Mouse (Mus musculus): ENCODE data around the gene 9530068E07Rik. TPM values are rescaled to one million over a fixed set of nuclear protein-coding genes. Genes with fewer than 3 reads are reported as not detected.
A peak's percentile ranks its signal among the peaks of the same experiment; 100 is the strongest.
"Not testable (repeated sequence)": the region's sequence is repeated elsewhere in the genome, so short reads cannot be mapped to it uniquely, and the experiment has no call there.

Gene 9530068E07Rik
- 122 and 143 TPM in 2 replicates for polyA plus RNA-seq (2014; fragmentation: Nextera tagmentation; extraction: Ambion mirVana)

GRCm38 (mm10) chr11:52395940-52396596 is at the start of gene 9530068E07Rik:
Gene 9530068E07Rik (plus strand): TSS chr11:52396428.
- Histone ChIP-seq H3K27me3 (ENCODE audit: control insufficient read depth, insufficient read depth, low read length) (no peaks in the 10 kb centered on the region), H3K27ac (ENCODE audit: low read depth, low read length) (peak within 1 kb of the TSS; percentile 90), H3K9ac (replicated peaks; ENCODE audit: low read depth, low read length) (peak within 1 kb of the TSS; percentile 95), H3K9me3 (ENCODE audit: control insufficient read depth, low read length) (no peaks in the 10 kb centered on the region), H3K36me3 (ENCODE audit: control insufficient read depth, insufficient read depth, low read length) (no peaks in the 10 kb centered on the region), H3K4me1 (ENCODE audit: control insufficient read depth, insufficient read depth, low read length) (0 out of 2 replicates have a peak, but pooled peaks cover 2% of the 10 kb centered on the region), H3K4me2 (ENCODE audit: low read depth, low read length) (peak within 1 kb of the TSS; percentile 54), H3K4me3 (ENCODE audit: low read depth, low read length) (peak within 1 kb of the TSS; percentile 92)
- peak; percentile 95 for ATAC-seq (ENCODE audit: low read depth)
- WGBS = 1% methylated on average over 38 of the region's 38 CpGs

GRCm38 (mm10) chr11:52346635-52347005 is 49.6 kb upstream of the 9530068E07Rik start:
- H3K27ac ChIP-seq (ENCODE audit: low read depth, low read length) = no peak overlapping the region; the same call in 1 of the 2 replicates
- no peaks in the 10 kb centered on the region for H3K27me3 ChIP-seq (ENCODE audit: control insufficient read depth, insufficient read depth, low read length)
- no peaks in the 10 kb centered on the region for H3K4me1 ChIP-seq (ENCODE audit: control insufficient read depth, insufficient read depth, low read length)
- no peaks in the 10 kb centered on the region for H3K36me3 ChIP-seq (ENCODE audit: control insufficient read depth, insufficient read depth, low read length)
- 4% methylated on average over 12 of the region's 12 CpGs for WGBS
- H3K9me3 ChIP-seq (ENCODE audit: control insufficient read depth, low read length) = no peaks in the 10 kb centered on the region
- H3K4me3 ChIP-seq (ENCODE audit: low read depth, low read length) = peak overlapping the region; percentile 6
- no peak overlapping the region for H3K9ac ChIP-seq (replicated peaks; ENCODE audit: low read depth, low read length)
- ATAC-seq (ENCODE audit: low read depth) = peak; percentile 57; the same call in 1 of the 2 replicates
- peak overlapping the region; percentile 35 for H3K4me2 ChIP-seq (ENCODE audit: low read depth, low read length)

GRCm38 (mm10) chr11:52348156-52348555 is 48.1 kb upstream of the 9530068E07Rik start:
- no peak overlapping the region for H3K4me2 ChIP-seq (ENCODE audit: low read depth, low read length)
- no peak overlapping the region for H3K27ac ChIP-seq (ENCODE audit: low read depth, low read length)
- no peaks in the 10 kb centered on the region for H3K36me3 ChIP-seq (ENCODE audit: control insufficient read depth, insufficient read depth, low read length)
- no peak overlapping the region for H3K9ac ChIP-seq (replicated peaks; ENCODE audit: low read depth, low read length)
- WGBS = 86% methylated on average over 4 of the region's 4 CpGs
- H3K4me1 ChIP-seq (ENCODE audit: control insufficient read depth, insufficient read depth, low read length) = no peaks in the 10 kb centered on the region
- ATAC-seq (ENCODE audit: low read depth) = no peak
- no peaks in the 10 kb centered on the region for H3K9me3 ChIP-seq (ENCODE audit: control insufficient read depth, low read length)
- H3K4me3 ChIP-seq (ENCODE audit: low read depth, low read length) = no peak overlapping the region
- H3K27me3 ChIP-seq (ENCODE audit: control insufficient read depth, insufficient read depth, low read length) = no peaks in the 10 kb centered on the region

- Histone ChIP-seq H3K9ac (replicated peaks; ENCODE audit: low read depth, low read length) (no peak overlapping the region), H3K27me3 (ENCODE audit: control insufficient read depth, insufficient read depth, low read length) (no peaks in the 10 kb centered on the region), H3K27ac (ENCODE audit: low read depth, low read length) (no peak overlapping the region), H3K4me3 (ENCODE audit: low read depth, low read length) (no peak overlapping the region), H3K36me3 (ENCODE audit: control insufficient read depth, insufficient read depth, low read length) (no peaks in the 10 kb centered on the region), H3K9me3 (ENCODE audit: control insufficient read depth, low read length) (no peaks in the 10 kb centered on the region), H3K4me1 (ENCODE audit: control insufficient read depth, insufficient read depth, low read length) (no peaks in the 10 kb centered on the region), H3K4me2 (ENCODE audit: low read depth, low read length) (no peak overlapping the region)
- WGBS = 70% methylated on average over 3 of the region's 3 CpGs
- ATAC-seq (ENCODE audit: low read depth) = no peak
Measured at GRCm38 (mm10) chr11:52348724-52349123, 47.5 kb upstream of the 9530068E07Rik start.

- Histone ChIP-seq H3K4me3 (ENCODE audit: low read depth, low read length) (no peak overlapping the region), H3K27ac (ENCODE audit: low read depth, low read length) (no peak overlapping the region), H3K9me3 (ENCODE audit: control insufficient read depth, low read length) (no peaks in the 10 kb centered on the region), H3K27me3 (ENCODE audit: control insufficient read depth, insufficient read depth, low read length) (no peaks in the 10 kb centered on the region), H3K9ac (replicated peaks; ENCODE audit: low read depth, low read length) (no peak overlapping the region), H3K4me1 (ENCODE audit: control insufficient read depth, insufficient read depth, low read length) (no peaks in the 10 kb centered on the region), H3K36me3 (ENCODE audit: control insufficient read depth, insufficient read depth, low read length) (no peaks in the 10 kb centered on the region), H3K4me2 (ENCODE audit: low read depth, low read length) (no peak overlapping the region)
- ATAC-seq (ENCODE audit: low read depth) = no peak
- WGBS = 0% methylated on average over 9 of the region's 9 CpGs
Measured at GRCm38 (mm10) chr11:52350924-52351323, 45.3 kb upstream of the 9530068E07Rik start.

- Histone ChIP-seq H3K9ac (replicated peaks; ENCODE audit: low read depth, low read length) (no peak overlapping the region), H3K4me2 (ENCODE audit: low read depth, low read length) (no peak overlapping the region), H3K9me3 (ENCODE audit: control insufficient read depth, low read length) (no peaks in the 10 kb centered on the region), H3K27ac (ENCODE audit: low read depth, low read length) (no peak overlapping the region), H3K27me3 (ENCODE audit: control insufficient read depth, insufficient read depth, low read length) (no peaks in the 10 kb centered on the region), H3K4me1 (ENCODE audit: control insufficient read depth, insufficient read depth, low read length) (no peaks in the 10 kb centered on the region), H3K4me3 (ENCODE audit: low read depth, low read length) (no peak overlapping the region), H3K36me3 (ENCODE audit: control insufficient read depth, insufficient read depth, low read length) (no peaks in the 10 kb centered on the region)
- WGBS = 89% methylated on average over 3 of the region's 3 CpGs
- ATAC-seq (ENCODE audit: low read depth) = no peak
Measured at GRCm38 (mm10) chr11:52352271-52352670, 44.0 kb upstream of the 9530068E07Rik start.

- no peak overlapping the region for H3K4me3 ChIP-seq (ENCODE audit: low read depth, low read length)
- ATAC-seq (ENCODE audit: low read depth) = no peak
- H3K4me1 ChIP-seq (ENCODE audit: control insufficient read depth, insufficient read depth, low read length) = no peaks in the 10 kb centered on the region
- no peak overlapping the region for H3K4me2 ChIP-seq (ENCODE audit: low read depth, low read length)
- no peaks in the 10 kb centered on the region for H3K9me3 ChIP-seq (ENCODE audit: control insufficient read depth, low read length)
- no peak overlapping the region for H3K9ac ChIP-seq (replicated peaks; ENCODE audit: low read depth, low read length)
- no peak overlapping the region for H3K27ac ChIP-seq (ENCODE audit: low read depth, low read length)
- WGBS = 84% methylated on average over 5 of the region's 5 CpGs
- no peaks in the 10 kb centered on the region for H3K36me3 ChIP-seq (ENCODE audit: control insufficient read depth, insufficient read depth, low read length)
- no peaks in the 10 kb centered on the region for H3K27me3 ChIP-seq (ENCODE audit: control insufficient read depth, insufficient read depth, low read length)
Measured at GRCm38 (mm10) chr11:52354644-52355043, 41.6 kb upstream of the 9530068E07Rik start.

- WGBS = 90% methylated on average over 1 of the region's 1 CpGs
- H3K36me3 ChIP-seq (ENCODE audit: control insufficient read depth, insufficient read depth, low read length) = no peaks in the 10 kb centered on the region
- no peaks in the 10 kb centered on the region for H3K9me3 ChIP-seq (ENCODE audit: control insufficient read depth, low read length)
- peaks cover 5% of the 10 kb centered on the region; the same call in 1 of the 2 replicates for H3K4me1 ChIP-seq (ENCODE audit: control insufficient read depth, insufficient read depth, low read length)
- no peak overlapping the region for H3K9ac ChIP-seq (replicated peaks; ENCODE audit: low read depth, low read length)
- H3K4me3 ChIP-seq (ENCODE audit: low read depth, low read length) = no peak overlapping the region
- ATAC-seq (ENCODE audit: low read depth) = no peak
- no peak overlapping the region for H3K4me2 ChIP-seq (ENCODE audit: low read depth, low read length)
- H3K27me3 ChIP-seq (ENCODE audit: control insufficient read depth, insufficient read depth, low read length) = no peaks in the 10 kb centered on the region
- H3K27ac ChIP-seq (ENCODE audit: low read depth, low read length) = no peak overlapping the region
Measured at GRCm38 (mm10) chr11:52355601-52356000, 40.6 kb upstream of the 9530068E07Rik start.

GRCm38 (mm10) chr11:52357091-52357490 is 39.1 kb upstream of the 9530068E07Rik start:
- H3K4me1 ChIP-seq (ENCODE audit: control insufficient read depth, insufficient read depth, low read length) = peaks cover 11% of the 10 kb centered on the region
- 92% methylated on average over 5 of the region's 5 CpGs for WGBS
- not testable (repeated sequence) for H3K4me2 ChIP-seq (ENCODE audit: low read depth, low read length); H3K36me3 ChIP-seq (ENCODE audit: control insufficient read depth, insufficient read depth, low read length); H3K9me3 ChIP-seq (ENCODE audit: control insufficient read depth, low read length); H3K4me3 ChIP-seq (ENCODE audit: low read depth, low read length); ATAC-seq (ENCODE audit: low read depth); H3K27me3 ChIP-seq (ENCODE audit: control insufficient read depth, insufficient read depth, low read length); H3K27ac ChIP-seq (ENCODE audit: low read depth, low read length); H3K9ac ChIP-seq (replicated peaks; ENCODE audit: low read depth, low read length)

All from neural tube, embryonic 14.5 days (tissue).